Mouse (Mus musculus): ENCODE data around the gene Kif21a.

GRCm38 (mm10) chr15:90887466-90887865 is 162.3 kb downstream of the Kif21a start:
- TF ChIP-seq EP300 (IDR thresholded peaks at IDR 0.05; ENCODE audit: low read length): no peak
- no peak for TF ChIP-seq CTCF (conservative IDR thresholded peaks at IDR 0.05 in 1 of 2, IDR thresholded peaks at IDR 0.05 in 1 of 2; ENCODE audit: low read depth in 2 of 2, low read length in 2 of 2)
- no peak for TF ChIP-seq SMC3 (IDR thresholded peaks at IDR 0.05; ENCODE audit: low read depth, low read length)
- no peak for TF ChIP-seq MAX (IDR thresholded peaks at IDR 0.05; ENCODE audit: low read length)
- TF ChIP-seq RAD21 (IDR thresholded peaks at IDR 0.05; ENCODE audit: low read depth, low read length): no peak
- TF ChIP-seq NRF1 (IDR thresholded peaks at IDR 0.05; ENCODE audit: low read depth, low read length): no peak
- TF ChIP-seq POLR2A (IDR thresholded peaks at IDR 0.05; ENCODE audit: low read depth, low read length): no peak
- no peak for TF ChIP-seq POLR2AphosphoS2 (IDR thresholded peaks at IDR 0.05; ENCODE audit: low read depth, low read length)
- TF ChIP-seq TCF12 (IDR thresholded peaks at IDR 0.05; ENCODE audit: low read depth, low read length): no peak
- no peak for TF ChIP-seq JUND (conservative IDR thresholded peaks at IDR 0.05; ENCODE audit: low read depth, low read length)
